Mouse (Mus musculus): Measurements from ENCODE around the gene Alpl.

DNA sequence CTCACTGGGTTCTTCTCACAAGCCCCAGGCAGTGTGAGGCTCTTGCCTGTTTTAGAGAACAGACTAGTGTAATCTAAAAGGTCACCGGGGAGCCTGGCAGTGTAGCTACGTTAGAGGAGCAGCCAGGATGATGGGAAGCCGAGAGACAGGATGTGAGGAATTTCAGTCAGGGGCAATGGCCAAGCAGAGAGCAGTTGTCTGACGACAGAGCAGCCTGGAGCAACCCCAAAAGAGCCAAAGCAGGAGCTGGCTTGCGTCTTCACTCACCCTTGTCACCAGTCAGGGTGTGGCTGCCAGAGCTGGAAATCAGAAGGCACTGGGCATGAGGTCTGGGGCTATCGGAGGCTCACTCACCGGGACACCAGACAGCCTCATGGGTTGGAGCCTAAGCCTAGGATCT lies 26.5 kb downstream of the Alpl start:
- TF ChIP-seq TAL1 (IDR thresholded peaks at IDR 0.05; ENCODE audit: low read length) = no peak
- no peak for TF ChIP-seq GATA1 (IDR thresholded peaks at IDR 0.05; ENCODE audit: low read length)

Measured in erythroblast, embryonic 14.5 days (primary cell).